Mouse (Mus musculus) heart, adult 2 months (tissue): ENCODE results near the gene Arnt2. TPM values are rescaled to one million over a fixed set of nuclear protein-coding genes. Genes with fewer than 3 reads are reported as not detected.

Source experiments
- DNase-seq, 2 experiments: peaks; one replicate each; pipeline ENCODE4 v3.0.0; 2021
- H3K27ac ChIP-seq: fragments of 200-600 bp; 2 replicates; pipeline ENCODE4 v1.8.1; 2022
- H3K27me3 ChIP-seq: fragments of 200-500 bp; 2 replicates; pipeline ENCODE4 v1.6.1; 2012; ENCODE audit warnings: mild to moderate bottlenecking, low read length, inconsistent platforms, mixed read lengths; ENCODE audit not compliant: control insufficient read depth, insufficient read depth
- H3K36me3 ChIP-seq: fragments of 200-500 bp; 2 replicates; pipeline ENCODE4 v1.6.1; 2012; ENCODE audit warnings: low read length, inconsistent platforms; ENCODE audit not compliant: control insufficient read depth, insufficient read depth
- H3K4me1 ChIP-seq: fragments of 200-500 bp; 2 replicates; pipeline ENCODE4 v1.6.1; 2011; ENCODE audit warnings: low read length; ENCODE audit not compliant: control insufficient read depth, insufficient read depth
- H3K4me3 ChIP-seq: fragments of 200-600 bp; 2 replicates; pipeline ENCODE4 v1.8.1; 2022
- H3K79me2 ChIP-seq: fragments of 200-500 bp; replicated peaks from 2 replicates; pipeline ENCODE4 v1.6.1; 2012; ENCODE audit warnings: mild to moderate bottlenecking, inconsistent platforms, low read length, moderate library complexity, mixed read lengths; ENCODE audit not compliant: control insufficient read depth, insufficient read depth
- H3K9ac ChIP-seq: fragments of 200-500 bp; 2 replicates; pipeline ENCODE4 v1.6.1; 2012; ENCODE audit warnings: low read depth, mild to moderate bottlenecking, control low read depth, inconsistent platforms, low read length, mixed read lengths
- CTCF ChIP-seq: fragments of 200-600 bp; IDR thresholded peaks from 2 replicates; pipeline ENCODE4 v1.8.1; 2022; ENCODE audit warnings: antibody characterized with exemption, mild to moderate bottlenecking, moderate library complexity
- EP300 ChIP-seq: fragments of 200-500 bp; IDR thresholded peaks from 2 replicates; pipeline ENCODE4 v1.6.1; 2011; ENCODE audit warnings: low read depth, low read length, control low read depth; ENCODE audit not compliant: insufficient read depth
- POLR2A ChIP-seq: fragments of 200-500 bp; IDR thresholded peaks from 2 replicates; pipeline ENCODE4 v1.6.1; 2011; ENCODE audit warnings: mild to moderate bottlenecking, low read depth, low read length, control low read depth; ENCODE audit not compliant: insufficient read depth
- WGBS: fragments of 180-500 bp; shearing (Covaris S2); methylation state at CpG from one replicate; pipeline ENCODE4 v1.1.7; 2018; 5-methylcytosine and 5-hydroxymethylcytosine counted together
- intact Hi-C: fragments of 180-260 bp; cut with DNase I; formaldehyde crosslinking; loops from one replicate; pipeline ENCODE4 v1.15.1; 2025
- polyA plus RNA-seq: library from polyadenylated mRNA; depleted of rRNA; stranded (reverse); fragments of >200 nt; gene quantifications from 2 replicates; pipeline ENCODE4 v1.2.3, GENCODE M21; 2012
- total RNA-seq, 2 experiments: library from RNA; stranded (reverse); gene quantifications; 2 replicates each; pipeline ENCODE4 v1.2.3; 2021

The Arnt2 gene
- total and polyA plus RNA-seq, 3 experiments = 0.34 to 0.91 (median 0.70) TPM

DNA sequence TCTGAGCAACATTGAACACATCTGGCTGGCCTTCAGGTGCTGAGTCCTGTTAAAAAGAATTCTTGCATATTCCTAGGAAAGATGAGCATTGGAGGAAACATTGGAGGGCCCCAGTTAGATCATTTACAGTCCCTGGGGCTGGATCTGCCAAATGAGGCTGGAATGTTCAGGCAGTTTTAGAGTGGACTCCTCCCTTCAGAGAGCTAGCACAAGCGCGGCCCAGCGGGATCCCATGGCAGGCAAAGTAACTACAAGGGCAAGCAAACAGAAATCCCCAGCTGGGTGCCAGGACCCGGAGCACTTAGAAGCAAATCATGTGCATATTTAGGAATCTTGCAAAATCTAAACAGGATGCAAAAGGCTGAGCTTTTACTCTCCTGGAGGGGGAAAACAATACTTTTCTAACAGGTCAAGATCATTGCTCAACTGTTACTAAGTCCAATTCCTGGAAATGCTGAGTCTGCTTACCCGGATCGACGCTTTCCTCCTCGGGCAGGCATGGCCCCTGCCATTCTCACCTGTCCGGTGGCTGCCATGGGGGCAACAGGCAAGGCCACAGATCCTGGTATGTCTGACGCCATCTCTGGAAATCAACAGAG lies 48.8 kb downstream of the Arnt2 start:
- no peak for TF ChIP-seq EP300
- no peak for TF ChIP-seq CTCF
- TF ChIP-seq POLR2A = no peak
- no peak overlapping the region for H3K4me3 ChIP-seq
- intact Hi-C loops = no loop called here
- H3K36me3 ChIP-seq = no peaks in the 10 kb centered on the region
- 80% methylated on average over 10 of the region's 10 CpGs for WGBS
- no peak for DNase-seq
- H3K27ac ChIP-seq = no peak overlapping the region
- H3K27me3 ChIP-seq = no peaks in the 10 kb centered on the region
- no peaks in the 10 kb centered on the region for H3K4me1 ChIP-seq
- H3K79me2 ChIP-seq = no peaks in the 10 kb centered on the region
- H3K9ac ChIP-seq = no peak overlapping the region

DNA sequence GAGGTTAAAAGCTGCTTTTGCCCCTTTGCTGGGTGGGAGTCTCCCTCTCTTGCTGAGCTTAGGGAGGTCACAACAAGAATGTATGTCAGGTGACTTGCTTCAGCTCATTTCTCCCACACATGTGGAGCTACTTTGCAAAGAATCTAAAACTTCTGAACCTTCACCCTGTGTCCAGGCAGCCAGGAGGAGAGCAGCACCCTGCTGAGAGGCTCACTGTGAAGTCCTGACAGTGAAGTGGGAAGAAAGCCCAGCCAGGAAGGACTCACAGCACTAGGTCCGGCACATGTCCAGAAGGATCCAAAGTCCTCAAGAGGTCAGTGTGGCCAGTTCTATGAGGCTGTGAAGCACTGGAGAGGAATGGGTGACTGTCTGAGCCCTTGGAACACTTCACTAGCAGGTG lies 51.5 kb downstream of the Arnt2 start:
- WGBS = 31% methylated on average over 1 of the region's 1 CpGs
- intact Hi-C loops = no loop called here

GRCm38 (mm10) chr7:84355619-84356570 lies 54.1 kb downstream of the Arnt2 start:
- no peaks in the 10 kb centered on the region for H3K79me2 ChIP-seq
- intact Hi-C loops = loop anchor here (1.0 to 2.0 kb wide), 4 partner anchors 83 to 687 kb away; no protein-coding TSS in a partner anchor
- WGBS = 57% methylated on average over 10 of the region's 10 CpGs
- TF ChIP-seq POLR2A (no peak), CTCF (peak; percentile 85), EP300 (no peak)
- H3K4me3 ChIP-seq = no peak overlapping the region
- peak in 1 of 2 experiments; percentile 32 for DNase-seq
- no peaks in the 10 kb centered on the region for H3K4me1 ChIP-seq
- no peak overlapping the region for H3K27ac ChIP-seq
- no peak overlapping the region for H3K9ac ChIP-seq
- H3K27me3 ChIP-seq = no peaks in the 10 kb centered on the region
- H3K36me3 ChIP-seq = no peaks in the 10 kb centered on the region

More for the DNA sequence above, 51.5 kb downstream of the Arnt2 start:
- no peaks in the 10 kb centered on the region for H3K27me3 ChIP-seq
- H3K4me3 ChIP-seq = no peak overlapping the region
- no peak for DNase-seq
- no peaks in the 10 kb centered on the region for H3K4me1 ChIP-seq
- TF ChIP-seq CTCF (no peak), EP300 (no peak), POLR2A (no peak)
- no peak overlapping the region for H3K9ac ChIP-seq
- H3K36me3 ChIP-seq = no peaks in the 10 kb centered on the region
- H3K27ac ChIP-seq = no peak overlapping the region
- no peaks in the 10 kb centered on the region for H3K79me2 ChIP-seq

GRCm38 (mm10) chr7:84354890-84355289 lies 55.1 kb downstream of the Arnt2 start:
- no peaks in the 10 kb centered on the region for H3K4me1 ChIP-seq
- DNase-seq = no peak
- 89% methylated on average over 2 of the region's 2 CpGs for WGBS
- intact Hi-C loops = no loop called here
- no peaks in the 10 kb centered on the region for H3K27me3 ChIP-seq
- H3K9ac ChIP-seq = no peak overlapping the region
- no peak overlapping the region for H3K27ac ChIP-seq
- H3K79me2 ChIP-seq = no peaks in the 10 kb centered on the region
- H3K4me3 ChIP-seq = no peak overlapping the region
- H3K36me3 ChIP-seq = no peaks in the 10 kb centered on the region
- TF ChIP-seq EP300 (no peak), CTCF (no peak), POLR2A (no peak)

DNA sequence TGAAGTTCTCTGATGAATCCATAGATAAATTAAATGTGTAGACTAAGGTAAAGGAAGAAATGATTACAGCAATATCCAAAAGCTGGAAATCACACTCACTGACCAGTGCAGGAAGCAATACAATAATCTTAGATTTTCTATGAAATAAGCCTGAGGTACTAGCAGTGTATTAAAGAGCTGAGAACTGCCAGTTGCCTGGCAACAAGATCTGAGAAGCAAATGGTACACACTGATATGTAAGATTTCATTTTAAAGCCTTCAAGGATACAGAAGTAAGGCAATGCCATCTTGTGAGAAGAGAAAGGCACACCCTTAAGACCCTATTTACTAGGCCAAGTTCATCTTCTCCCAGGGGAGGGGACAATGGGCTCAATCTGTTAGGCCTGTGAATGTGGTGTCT lies 59.4 kb downstream of the Arnt2 start:
- no peak overlapping the region for H3K4me3 ChIP-seq
- H3K36me3 ChIP-seq = no peaks in the 10 kb centered on the region
- no peak overlapping the region for H3K9ac ChIP-seq
- no peaks in the 10 kb centered on the region for H3K27me3 ChIP-seq
- TF ChIP-seq POLR2A (no peak), EP300 (no peak)
- H3K4me1 ChIP-seq = no peaks in the 10 kb centered on the region
- intact Hi-C loops = no loop called here
- H3K27ac ChIP-seq = no peak overlapping the region
- no peaks in the 10 kb centered on the region for H3K79me2 ChIP-seq
- DNase-seq = no peak

- no peak for TF ChIP-seq POLR2A
- no peak for TF ChIP-seq CTCF
- TF ChIP-seq EP300 = no peak
- Histone ChIP-seq H3K27ac (no peak overlapping the region), H3K4me1 (no peaks in the 10 kb centered on the region), H3K4me3 (no peak overlapping the region), H3K79me2 (no peaks in the 10 kb centered on the region), H3K36me3 (no peaks in the 10 kb centered on the region), H3K9ac (no peak overlapping the region), H3K27me3 (no peaks in the 10 kb centered on the region)
- no peak for DNase-seq
- intact Hi-C loops = no loop called here
- WGBS = 41% methylated on average over 2 of the region's 2 CpGs
These were observed 60.0 kb downstream of the Arnt2 start for GRCm38 (mm10) chr7:84349976-84350375.
